Mouse (Mus musculus) stomach, postnatal 0 days (tissue): Measurements from ENCODE around the gene Pnrc1.

Experiments used
- CTCF ChIP-seq: IDR thresholded peaks from 2 replicates; pipeline ENCODE4 v1.5.1; 2016; ENCODE audit warnings: antibody characterized with exemption, low read depth, mild to moderate bottlenecking, moderate library complexity
- EP300 ChIP-seq: optimal IDR thresholded peaks from 2 replicates; pipeline ENCODE3; 2016; ENCODE audit warnings: antibody characterized with exemption

GRCm38 (mm10) chr4:33257263-33257964 is 32.5 kb downstream of the Pnrc1 start:
- TF ChIP-seq CTCF: no peak
- TF ChIP-seq EP300: no peak
